Mouse (Mus musculus): ENCODE data around the gene Chst13.

Gene Chst13

GRCm38 (mm10) chr6:90319475-90320191 lies 5.4 kb downstream of the Chst13 start:
- DNase-seq (ENCODE audit: low spot score) = no peak

- no peak for DNase-seq (ENCODE audit: low spot score)
These were observed 6.0 kb downstream of the Chst13 start for GRCm38 (mm10) chr6:90319019-90319418.

GRCm38 (mm10) chr6:90317510-90318258 lies 7.3 kb downstream of the Chst13 start:
- no peak for DNase-seq (ENCODE audit: low spot score)

GRCm38 (mm10) chr6:90315961-90316360 lies 9.0 kb downstream of the Chst13 start:
- DNase-seq (ENCODE audit: low spot score) = no peak

- DNase-seq (ENCODE audit: low spot score) = no peak
These were observed 15.9 kb downstream of the Chst13 start for GRCm38 (mm10) chr6:90308839-90309778.

GRCm38 (mm10) chr6:90306315-90306975 lies 18.5 kb downstream of the Chst13 start:
- no peak for DNase-seq (ENCODE audit: low spot score)

GRCm38 (mm10) chr6:90300919-90301318 lies 24.1 kb downstream of the Chst13 start, which contains the start of gene BC048671:
Gene BC048671 (plus strand): TSS chr6:90301219.
- no peak for DNase-seq (ENCODE audit: low spot score)

- DNase-seq (ENCODE audit: low spot score) = no peak
These were observed 36.7 kb downstream of the Chst13 start for GRCm38 (mm10) chr6:90288265-90288664.

Data from urinary bladder, postnatal 25 days (tissue).